Mouse (Mus musculus): ENCODE results near the gene Zfp954. TPM values are rescaled to one million over a fixed set of nuclear protein-coding genes. Genes with fewer than 3 reads are reported as not detected.
"Not testable (repeated sequence)": the region's sequence is repeated elsewhere in the genome, so short reads cannot be mapped to it uniquely, and the experiment has no call there.

Gene Zfp954
- 3.6 and 4.9 TPM in 2 replicates for polyA plus RNA-seq (2012; ENCODE audit: insufficient read depth, insufficient read length, missing spikeins)

GRCm38 (mm10) chr7:7120921-7121601 is at the start of gene Zfp954:
Gene Zfp954, minus strand, starts transcription at chr7:7121488.
- Histone ChIP-seq H3K27ac (replicated peaks; ENCODE audit: low read depth, low read length) (0 out of 2 replicates have a peak within 1 kb of the TSS, but pooled peaks have one; percentile 29), H3K4me1 (ENCODE audit: control insufficient read depth, insufficient read depth, insufficient read length, low read length) (no peaks in the 10 kb centered on the region), H3K4me3 (ENCODE audit: insufficient read depth, low read depth, low read length) (peak within 1 kb of the TSS; percentile 79)

DNA sequence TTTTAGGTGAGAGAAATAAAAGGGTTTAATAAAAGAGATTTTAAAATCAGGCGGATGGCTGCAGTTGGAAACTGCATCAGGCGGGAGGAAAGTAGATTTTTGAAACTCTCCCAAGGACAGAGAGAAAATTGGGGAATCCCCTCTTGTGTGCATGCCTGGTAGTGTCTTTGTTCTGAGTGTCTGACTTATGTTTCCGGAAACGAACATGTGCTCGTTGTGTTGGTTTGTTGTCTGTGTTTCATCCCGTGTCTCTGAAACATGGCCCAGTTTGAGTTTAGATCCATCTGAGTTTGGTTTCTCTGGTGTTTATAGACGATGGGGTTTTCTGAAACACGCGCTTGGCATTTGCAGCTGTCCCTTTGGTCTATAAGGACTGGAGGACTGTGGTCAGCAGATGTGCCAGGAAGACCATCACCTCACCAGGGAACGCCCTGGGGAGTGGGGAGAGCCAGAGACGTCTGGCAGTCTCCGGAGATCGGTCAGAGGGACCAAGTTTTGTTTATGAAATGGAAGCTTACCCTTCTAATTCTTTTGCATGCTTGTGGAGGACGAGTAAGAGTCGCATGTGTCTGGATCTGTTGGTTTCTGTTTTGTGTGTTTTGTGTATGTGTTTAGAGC is 24.8 kb upstream of the Zfp954 start:
- H3K4me1 ChIP-seq (ENCODE audit: control insufficient read depth, insufficient read depth, insufficient read length, low read length) = no peaks in the 10 kb centered on the region
- no peak overlapping the region for H3K4me3 ChIP-seq (ENCODE audit: insufficient read depth, low read depth, low read length)
- no peak overlapping the region for H3K27ac ChIP-seq (replicated peaks; ENCODE audit: low read depth, low read length)

DNA sequence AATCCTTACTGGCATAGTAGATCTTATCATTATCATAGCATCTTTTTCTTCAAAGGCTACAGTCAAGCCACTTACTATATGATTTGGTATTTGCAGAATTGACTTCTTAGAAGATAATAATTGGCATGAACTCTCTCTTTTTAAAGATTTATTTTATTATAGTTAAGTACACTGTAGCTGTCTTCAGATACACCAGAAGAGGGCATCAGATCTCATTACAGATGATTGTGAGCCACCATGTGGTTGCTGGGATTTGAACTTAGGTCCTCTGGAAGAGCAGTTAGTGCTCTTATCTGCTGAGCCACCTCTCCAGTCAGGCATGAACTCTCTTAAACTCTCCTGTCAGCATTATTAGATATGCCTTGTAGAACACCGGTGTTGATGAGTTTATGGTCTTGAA is 22.9 kb upstream of the Zfp954 start:
- H3K4me1 ChIP-seq (ENCODE audit: control insufficient read depth, insufficient read depth, insufficient read length, low read length) = no peaks in the 10 kb centered on the region
- H3K4me3 ChIP-seq (ENCODE audit: insufficient read depth, low read depth, low read length) = no peak overlapping the region
- no peak overlapping the region for H3K27ac ChIP-seq (replicated peaks; ENCODE audit: low read depth, low read length)

GRCm38 (mm10) chr7:7136379-7136866 is 15.1 kb upstream of the Zfp954 start, which contains the start of gene Zfp773:
Gene Zfp773, minus strand, starts transcription at chr7:7136755.
- peak within 1 kb of the TSS; percentile 70 for H3K4me3 ChIP-seq (ENCODE audit: insufficient read depth, low read depth, low read length)
- no peak within 1 kb of the TSS for H3K27ac ChIP-seq (replicated peaks; ENCODE audit: low read depth, low read length)
- H3K4me1 ChIP-seq (ENCODE audit: control insufficient read depth, insufficient read depth, insufficient read length, low read length) = no peaks in the 10 kb centered on the region

DNA sequence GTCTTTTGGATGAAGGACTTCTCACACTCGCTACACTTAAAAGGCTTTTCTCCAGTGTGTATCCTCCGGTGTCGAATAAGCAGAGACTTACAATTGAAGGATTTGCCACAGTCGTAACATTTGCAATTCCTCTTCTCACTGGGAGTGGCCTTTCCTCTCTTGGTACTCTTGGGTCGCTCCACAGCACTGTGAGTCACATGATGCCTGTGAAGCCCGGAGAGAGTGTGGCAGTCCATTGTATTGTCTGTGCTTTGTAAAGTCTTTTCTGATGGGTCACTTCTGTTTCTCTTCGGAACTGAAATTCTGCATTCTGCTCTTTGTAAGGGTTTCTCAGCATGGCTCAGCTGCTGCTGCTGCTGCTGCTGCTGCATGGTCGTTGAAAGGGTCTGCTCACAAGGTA is 11.5 kb upstream of the Zfp954 start:
- no peak overlapping the region for H3K27ac ChIP-seq (replicated peaks; ENCODE audit: low read depth, low read length)
- no peaks in the 10 kb centered on the region for H3K4me1 ChIP-seq (ENCODE audit: control insufficient read depth, insufficient read depth, insufficient read length, low read length)
- H3K4me3 ChIP-seq (ENCODE audit: insufficient read depth, low read depth, low read length) = no peak overlapping the region

- peak overlapping the region; percentile 40 for H3K4me3 ChIP-seq (ENCODE audit: insufficient read depth, low read depth, low read length)
- H3K27ac ChIP-seq (replicated peaks; ENCODE audit: low read depth, low read length); H3K4me1 ChIP-seq (ENCODE audit: control insufficient read depth, insufficient read depth, insufficient read length, low read length): not testable (repeated sequence)
These were observed 9.3 kb upstream of the Zfp954 start for GRCm38 (mm10) chr7:7130491-7131124.

DNA sequence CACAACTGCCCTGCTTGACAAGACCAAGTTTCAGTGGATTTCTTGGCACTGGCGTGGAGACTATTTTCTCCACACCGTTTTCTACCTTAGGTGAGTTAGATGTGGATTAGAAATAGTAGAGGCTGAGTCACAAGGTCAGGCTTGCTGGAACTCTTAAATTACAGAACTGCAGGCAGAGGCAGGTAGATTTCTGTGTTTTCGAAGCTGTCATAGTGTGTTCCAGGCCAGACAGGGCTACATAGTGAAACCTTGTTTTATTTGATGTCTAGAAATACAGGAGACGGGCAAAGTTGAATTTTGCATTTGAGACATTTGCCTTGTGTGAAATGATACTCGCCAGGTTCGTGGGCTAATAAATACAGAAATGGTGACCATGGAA is 303 bp upstream of the Zfp954 start:
- no peak overlapping the region for H3K27ac ChIP-seq (replicated peaks; ENCODE audit: low read depth, low read length)
- H3K4me3 ChIP-seq (ENCODE audit: insufficient read depth, low read depth, low read length) = peak overlapping the region; percentile 29

GRCm38 (mm10) chr7:7118441-7118840 is 2.8 kb downstream of the Zfp954 start:
- H3K27ac ChIP-seq (replicated peaks; ENCODE audit: low read depth, low read length) = no peak overlapping the region
- no peak overlapping the region for H3K4me3 ChIP-seq (ENCODE audit: insufficient read depth, low read depth, low read length)
- no peaks in the 10 kb centered on the region for H3K4me1 ChIP-seq (ENCODE audit: control insufficient read depth, insufficient read depth, insufficient read length, low read length)

More for the DNA sequence above, 303 bp upstream of the Zfp954 start:
- no peaks in the 10 kb centered on the region for H3K4me1 ChIP-seq (ENCODE audit: control insufficient read depth, insufficient read depth, insufficient read length, low read length)

GRCm38 (mm10) chr7:7108501-7108900 is 12.8 kb downstream of the Zfp954 start:
- no peaks in the 10 kb centered on the region for H3K4me1 ChIP-seq (ENCODE audit: control insufficient read depth, insufficient read depth, insufficient read length, low read length)
- H3K4me3 ChIP-seq (ENCODE audit: insufficient read depth, low read depth, low read length) = no peak overlapping the region
- no peak overlapping the region for H3K27ac ChIP-seq (replicated peaks; ENCODE audit: low read depth, low read length)

Other genes with a start within 250 kb of the Zfp954 start
- not detected in 2 replicates for gene Aurkc, start 126.2 kb downstream of the Zfp954 start, polyA plus RNA-seq (2012; ENCODE audit: insufficient read depth, insufficient read length, missing spikeins)
- 0.63 TPM in 1 of 2 replicates, not detected in the other for gene Zfp773, start 15.3 kb upstream of the Zfp954 start, polyA plus RNA-seq (2012; ENCODE audit: insufficient read depth, insufficient read length, missing spikeins)
- 1.4 and 1.5 TPM in 2 replicates for gene Zfp418, start 49.8 kb upstream of the Zfp954 start, polyA plus RNA-seq (2012; ENCODE audit: insufficient read depth, insufficient read length, missing spikeins)
- gene Zfp772, start 88.5 kb upstream of the Zfp954 start, polyA plus RNA-seq (2012; ENCODE audit: insufficient read depth, insufficient read length, missing spikeins) = 1.9 and 3.6 TPM in 2 replicates
- not detected in 2 replicates for gene Vmn2r29, start 125.8 kb upstream of the Zfp954 start, polyA plus RNA-seq (2012; ENCODE audit: insufficient read depth, insufficient read length, missing spikeins)
- 3.1 and 8.5 TPM in 2 replicates for gene Gm45844, start 156.8 kb upstream of the Zfp954 start, polyA plus RNA-seq (2012; ENCODE audit: insufficient read depth, insufficient read length, missing spikeins)
- 21.9 and 27.7 TPM in 2 replicates for gene Clcn4, start 179.4 kb upstream of the Zfp954 start, polyA plus RNA-seq (2012; ENCODE audit: insufficient read depth, insufficient read length, missing spikeins)
- not detected in 2 replicates for gene Vmn2r30, start 216.1 kb upstream of the Zfp954 start, polyA plus RNA-seq (2012; ENCODE audit: insufficient read depth, insufficient read length, missing spikeins)